Mouse (Mus musculus): ENCODE results near the gene Musk.
"Not testable (repeated sequence)": the region's sequence is repeated elsewhere in the genome, so short reads cannot be mapped to it uniquely, and the experiment has no call there.

Musk gene

GRCm38 (mm10) chr4:58285687-58286086 lies at the start of gene Musk:
Gene Musk (plus strand): TSS chr4:58285960.
- no peak for DNase-seq (ENCODE audit: low spot score in 2 of 2)

DNA sequence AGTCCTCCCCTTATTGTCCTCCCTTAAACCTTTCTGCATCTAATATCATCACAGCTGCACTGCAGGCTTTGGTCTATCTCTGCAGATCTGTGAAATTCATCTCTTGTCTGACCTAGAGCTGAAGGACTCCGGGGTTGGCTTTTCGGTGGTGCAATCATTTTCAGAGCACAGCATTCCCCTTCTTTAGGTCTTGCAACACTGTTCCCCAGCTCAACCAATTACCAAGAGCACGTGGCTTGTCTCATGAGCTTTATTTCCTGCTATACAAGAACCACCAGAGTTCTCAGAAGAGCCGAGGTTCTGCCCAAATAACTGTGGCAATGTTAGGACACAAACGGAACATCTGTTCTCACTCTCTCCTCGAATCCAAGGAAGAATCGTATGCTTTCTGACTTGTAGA lies 45.3 kb upstream of the Musk start:
- no peak for DNase-seq (ENCODE audit: low spot score in 2 of 2)

DNA sequence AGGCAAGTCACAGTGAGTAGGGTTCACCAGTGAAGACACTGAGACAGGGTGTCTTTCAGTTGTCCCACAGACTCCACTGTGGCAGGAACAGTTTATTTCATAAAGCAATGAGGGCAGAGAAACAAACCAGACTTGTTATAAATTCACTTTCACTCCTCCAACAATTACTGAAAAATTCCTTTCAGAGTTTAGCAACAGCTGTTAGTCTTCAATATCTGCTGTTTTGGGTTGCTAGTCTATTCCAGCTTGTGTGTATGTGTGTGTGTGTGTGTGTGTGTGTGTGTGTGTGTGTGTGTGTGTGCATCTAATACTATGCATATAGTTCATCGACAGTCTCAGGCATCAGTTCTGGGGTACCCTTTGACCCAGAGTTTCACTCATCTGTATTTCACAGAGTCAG lies 40.2 kb upstream of the Musk start:
- DNase-seq (ENCODE audit: low spot score in 2 of 2), result no peak

DNA sequence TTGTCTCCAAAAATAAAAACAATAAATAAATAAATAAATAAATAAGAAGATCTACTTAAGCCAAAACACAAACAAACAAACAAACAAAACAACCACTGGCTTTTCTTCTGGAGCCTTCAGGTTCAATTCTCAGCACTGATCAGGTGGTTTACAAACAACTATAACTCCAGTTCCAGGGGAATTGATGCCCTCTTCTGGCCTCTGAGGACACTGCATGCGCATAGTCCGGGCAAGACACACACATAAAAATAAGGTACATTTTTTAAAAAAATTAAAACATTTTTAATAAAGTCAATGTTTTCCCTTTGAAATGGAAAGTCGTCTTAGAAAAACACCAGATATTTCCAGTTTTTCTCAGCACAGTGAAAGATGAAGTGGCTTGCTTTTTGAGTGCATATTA lies 33.4 kb upstream of the Musk start:
- no peak for DNase-seq (ENCODE audit: low spot score in 2 of 2)

DNA sequence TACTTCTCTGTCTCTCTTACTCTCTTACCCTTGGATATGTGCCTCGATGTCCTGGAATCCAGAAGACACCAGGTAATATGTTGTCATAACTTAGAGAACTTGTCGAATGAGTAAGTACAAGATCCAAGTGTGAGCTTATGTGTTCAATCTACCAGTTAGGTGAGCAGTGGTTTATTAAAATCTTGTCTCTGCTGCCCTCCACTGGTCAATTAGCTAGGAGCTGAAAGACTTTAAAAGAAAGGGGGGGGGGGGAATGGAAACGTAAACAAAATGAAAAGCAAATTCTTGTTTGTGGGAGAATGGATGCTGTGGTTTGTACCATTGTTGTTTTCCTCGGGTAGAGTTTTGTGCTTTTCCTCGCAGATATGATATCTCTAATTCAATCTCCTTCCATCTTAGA lies 32.4 kb upstream of the Musk start:
- no peak for DNase-seq (ENCODE audit: low spot score in 2 of 2)

- DNase-seq (ENCODE audit: low spot score in 2 of 2), result not testable (repeated sequence)
Observed at GRCm38 (mm10) chr4:58260767-58261166, 25.0 kb upstream of the Musk start.

DNA sequence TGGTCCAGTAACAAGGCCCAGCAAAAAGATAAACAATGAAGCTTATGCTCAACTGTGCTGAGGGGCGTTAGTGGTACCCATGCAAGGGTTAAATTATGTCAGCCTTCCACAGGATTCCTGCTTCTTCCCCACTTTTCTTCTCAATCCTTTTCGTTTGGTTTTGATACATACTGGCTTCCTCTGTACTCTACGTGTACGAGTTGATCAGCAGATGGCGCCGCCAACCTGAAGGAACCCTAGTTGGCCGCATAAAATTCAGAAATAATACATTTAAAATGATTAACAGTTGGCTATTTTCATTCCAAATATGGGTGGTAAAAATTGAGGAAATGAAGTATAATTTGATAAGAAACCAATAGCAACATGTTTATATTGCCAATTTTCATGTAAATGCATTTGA lies 19.5 kb upstream of the Musk start:
- no peak for DNase-seq (ENCODE audit: low spot score in 2 of 2)

- no peak for DNase-seq (ENCODE audit: low spot score in 2 of 2)
Observed at GRCm38 (mm10) chr4:58268897-58269542, 16.7 kb upstream of the Musk start.

DNA sequence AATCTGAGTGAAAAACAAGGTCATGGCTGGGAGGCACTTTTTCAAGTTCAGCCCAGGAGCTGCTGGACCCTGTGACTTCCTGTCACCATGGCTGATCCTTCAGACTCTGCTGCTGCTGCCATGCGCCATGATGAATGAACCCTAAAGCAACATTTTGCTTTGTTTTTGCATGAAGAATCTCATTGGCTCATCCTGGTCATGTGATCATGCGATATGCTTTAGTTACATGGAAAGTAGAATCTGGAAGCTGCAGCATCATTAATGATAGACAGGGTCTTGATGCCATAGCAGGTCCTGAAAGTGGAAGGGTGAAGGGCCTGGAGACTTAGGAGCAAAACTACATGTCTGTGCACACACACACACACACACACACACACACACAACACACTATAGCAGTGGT lies 15.8 kb upstream of the Musk start:
- DNase-seq (ENCODE audit: low spot score in 2 of 2), result no peak

GRCm38 (mm10) chr4:58270956-58271355 lies 14.8 kb upstream of the Musk start:
- DNase-seq (ENCODE audit: low spot score in 2 of 2), result no peak

GRCm38 (mm10) chr4:58271504-58272162 lies 14.1 kb upstream of the Musk start:
- no peak for DNase-seq (ENCODE audit: low spot score in 2 of 2)

- no peak for DNase-seq (ENCODE audit: low spot score in 2 of 2)
Observed at GRCm38 (mm10) chr4:58275261-58275895, 10.4 kb upstream of the Musk start.

- DNase-seq (ENCODE audit: low spot score in 2 of 2), result no peak
Observed at GRCm38 (mm10) chr4:58278368-58278767, 7.4 kb upstream of the Musk start.

- DNase-seq (ENCODE audit: low spot score in 2 of 2), result no peak
Observed at GRCm38 (mm10) chr4:58280121-58280520, 5.6 kb upstream of the Musk start.

DNA sequence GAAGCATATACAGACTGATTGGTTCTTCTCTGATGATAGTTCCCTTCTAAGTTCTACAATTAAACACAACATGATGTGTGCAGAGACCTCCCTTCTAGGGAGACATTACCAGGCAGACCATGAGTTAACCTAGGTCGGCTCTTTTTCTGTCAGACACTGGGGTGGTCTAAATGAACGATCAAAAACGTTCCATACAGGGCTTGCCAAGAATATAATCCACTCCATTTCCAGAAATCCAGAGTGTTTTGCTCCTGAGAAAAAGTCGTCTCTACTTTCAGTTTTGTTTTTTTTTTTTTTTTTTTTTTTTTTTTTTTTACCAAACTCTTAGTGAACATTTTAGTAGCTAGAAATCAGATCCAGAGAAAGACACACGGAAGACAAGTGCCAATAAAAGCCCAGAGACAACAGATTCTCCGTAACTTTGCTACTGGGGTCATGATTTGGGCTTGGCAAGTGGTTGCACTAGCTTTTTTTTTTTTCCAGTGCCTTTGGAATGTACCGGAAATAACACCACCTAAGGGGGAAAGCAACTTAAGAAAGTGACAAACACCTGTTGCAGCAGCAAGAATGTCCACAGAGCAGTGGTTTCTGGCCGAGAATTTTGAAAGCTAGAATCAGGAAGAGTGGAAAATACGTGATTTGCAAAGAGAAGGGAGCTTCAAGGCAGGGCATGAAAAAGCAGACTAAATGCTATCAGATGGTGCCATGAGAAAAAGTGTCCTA lies 769 bp downstream of the Musk start:
- no peak for DNase-seq (ENCODE audit: low spot score in 2 of 2)

- DNase-seq (ENCODE audit: low spot score in 2 of 2), result no peak
Observed at GRCm38 (mm10) chr4:58288753-58289152, 3.0 kb downstream of the Musk start.

DNA sequence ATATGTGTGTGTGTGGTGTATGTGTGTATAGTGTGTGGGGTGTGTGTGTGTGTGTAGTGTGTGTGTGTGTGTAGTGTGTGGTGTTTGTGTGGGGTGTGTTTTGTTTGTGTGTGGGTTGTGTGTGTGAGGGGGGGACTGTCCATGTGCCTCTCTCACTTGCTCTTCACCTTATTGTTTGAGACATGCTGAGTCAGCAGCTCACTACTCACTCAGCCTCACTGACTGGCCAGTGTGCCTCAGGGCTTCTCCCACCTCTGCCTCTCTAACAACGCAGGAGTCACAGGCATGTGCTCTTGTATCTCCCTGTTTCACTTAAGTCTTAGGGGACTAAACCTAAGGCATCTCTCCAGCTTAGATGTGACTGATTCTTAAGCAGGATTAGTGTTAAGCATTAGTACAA lies 6.1 kb downstream of the Musk start:
- no peak for DNase-seq (ENCODE audit: low spot score in 2 of 2)

DNA sequence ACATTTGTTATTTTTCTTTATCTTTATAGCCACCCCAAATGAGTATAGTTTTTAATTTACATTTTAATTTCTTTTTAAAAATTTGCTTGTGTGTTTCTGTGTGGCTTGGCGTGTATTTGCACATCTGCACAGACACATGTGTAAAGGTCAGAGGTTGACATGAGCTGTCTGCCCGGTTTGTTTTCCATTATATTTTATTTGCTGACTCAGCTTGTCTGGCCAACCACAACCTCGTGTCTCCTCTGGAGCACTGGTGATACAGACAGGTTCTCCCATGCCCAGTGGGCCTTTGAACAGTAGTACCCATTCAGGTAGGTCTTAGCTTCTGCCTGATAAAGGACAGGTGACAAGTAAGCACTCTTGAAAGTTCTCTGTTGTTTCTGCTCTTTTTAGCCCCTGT lies 7.3 kb downstream of the Musk start:
- DNase-seq (ENCODE audit: low spot score in 2 of 2), result no peak

- DNase-seq (ENCODE audit: low spot score in 2 of 2), result peak in 1 of 2 experiments; percentile 9
Observed at GRCm38 (mm10) chr4:58303862-58304261, 18.1 kb downstream of the Musk start.

GRCm38 (mm10) chr4:58304564-58304963 lies 18.8 kb downstream of the Musk start:
- peak in 1 of 2 experiments; percentile 16 for DNase-seq (ENCODE audit: low spot score in 2 of 2)

DNA sequence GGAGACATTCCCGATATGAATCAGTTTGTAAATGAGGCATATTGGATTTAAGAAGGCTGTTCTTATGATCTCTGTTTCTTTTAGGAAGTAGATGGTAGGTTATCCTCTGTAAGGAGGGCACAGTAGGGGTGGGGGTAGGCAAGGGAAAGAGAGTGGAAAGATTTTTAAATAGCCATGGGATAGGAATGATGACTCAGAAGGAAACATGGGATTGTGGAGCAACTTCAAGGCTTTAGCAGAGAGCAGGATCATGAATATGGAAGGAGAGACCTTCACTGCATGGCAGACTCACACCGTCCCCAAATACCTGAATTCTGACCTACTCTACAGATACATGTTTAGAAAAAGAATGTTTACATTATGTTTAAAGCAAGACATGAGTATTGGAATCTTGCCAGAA lies 21.7 kb downstream of the Musk start:
- no peak for DNase-seq (ENCODE audit: low spot score in 2 of 2)

GRCm38 (mm10) chr4:58313344-58313743 lies 27.6 kb downstream of the Musk start:
- DNase-seq (ENCODE audit: low spot score in 2 of 2), result no peak
